Mouse (Mus musculus): Measurements from ENCODE around the gene Best1. TPM values are rescaled to one million over a fixed set of nuclear protein-coding genes. Genes with fewer than 3 reads are reported as not detected.
"Not testable (repeated sequence)": the region's sequence is repeated elsewhere in the genome, so short reads cannot be mapped to it uniquely, and the experiment has no call there.

Best1 gene
- polyA plus RNA-seq, 1 experiment from 2014 or later = 0.50 TPM

DNA sequence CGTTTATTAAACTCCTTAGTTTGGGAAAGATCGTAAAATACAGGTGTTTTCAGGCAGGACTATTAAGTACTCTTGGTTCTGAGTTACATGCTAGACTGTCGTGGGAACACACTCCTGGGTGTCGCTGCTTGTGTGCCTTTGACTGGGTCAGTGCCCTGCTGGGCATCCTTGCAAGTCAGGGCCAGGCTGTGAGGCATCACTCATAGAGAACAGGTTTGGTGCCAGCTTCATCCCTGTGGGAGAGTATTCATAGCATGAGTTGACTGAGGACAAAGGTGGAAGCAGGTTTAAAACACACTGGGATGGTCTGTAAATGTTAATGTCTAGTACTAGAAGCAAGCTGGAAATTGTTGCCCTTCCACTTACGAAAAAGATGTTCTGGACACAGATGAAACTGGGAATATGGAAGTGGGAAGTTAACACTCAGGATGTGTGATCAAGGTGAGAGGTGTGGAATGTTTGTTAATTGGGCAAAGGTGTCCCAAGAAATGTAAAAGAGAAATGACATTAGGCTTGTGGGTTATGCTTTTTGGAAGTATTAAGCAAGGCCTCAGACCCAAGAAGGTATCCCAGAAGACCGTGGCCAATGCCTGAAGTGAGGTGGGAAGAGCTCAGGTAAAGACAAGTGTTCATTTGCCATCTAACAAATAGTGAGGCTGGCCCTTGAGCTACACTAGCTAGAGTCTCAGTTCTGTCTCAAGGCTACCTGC, 16.1 kb downstream of the Best1 start:
- Histone ChIP-seq H3K4me1 (replicated peaks) (peaks cover 17% of the 10 kb centered on the region), H3K27ac (no peak overlapping the region), H3K27me3 (replicated peaks) (no peaks in the 10 kb centered on the region), H3K9me3 (no peaks in the 10 kb centered on the region), H3K36me3 (peaks cover 15% of the 10 kb centered on the region; the same call in 1 of the 2 replicates), H3K4me3 (replicated peaks) (no peak overlapping the region), H3K4me2 (replicated peaks) (no peak overlapping the region), H3K9ac (no peak overlapping the region)
- 94% methylated on average over 6 of the region's 6 CpGs for WGBS
- ATAC-seq = no peak

DNA sequence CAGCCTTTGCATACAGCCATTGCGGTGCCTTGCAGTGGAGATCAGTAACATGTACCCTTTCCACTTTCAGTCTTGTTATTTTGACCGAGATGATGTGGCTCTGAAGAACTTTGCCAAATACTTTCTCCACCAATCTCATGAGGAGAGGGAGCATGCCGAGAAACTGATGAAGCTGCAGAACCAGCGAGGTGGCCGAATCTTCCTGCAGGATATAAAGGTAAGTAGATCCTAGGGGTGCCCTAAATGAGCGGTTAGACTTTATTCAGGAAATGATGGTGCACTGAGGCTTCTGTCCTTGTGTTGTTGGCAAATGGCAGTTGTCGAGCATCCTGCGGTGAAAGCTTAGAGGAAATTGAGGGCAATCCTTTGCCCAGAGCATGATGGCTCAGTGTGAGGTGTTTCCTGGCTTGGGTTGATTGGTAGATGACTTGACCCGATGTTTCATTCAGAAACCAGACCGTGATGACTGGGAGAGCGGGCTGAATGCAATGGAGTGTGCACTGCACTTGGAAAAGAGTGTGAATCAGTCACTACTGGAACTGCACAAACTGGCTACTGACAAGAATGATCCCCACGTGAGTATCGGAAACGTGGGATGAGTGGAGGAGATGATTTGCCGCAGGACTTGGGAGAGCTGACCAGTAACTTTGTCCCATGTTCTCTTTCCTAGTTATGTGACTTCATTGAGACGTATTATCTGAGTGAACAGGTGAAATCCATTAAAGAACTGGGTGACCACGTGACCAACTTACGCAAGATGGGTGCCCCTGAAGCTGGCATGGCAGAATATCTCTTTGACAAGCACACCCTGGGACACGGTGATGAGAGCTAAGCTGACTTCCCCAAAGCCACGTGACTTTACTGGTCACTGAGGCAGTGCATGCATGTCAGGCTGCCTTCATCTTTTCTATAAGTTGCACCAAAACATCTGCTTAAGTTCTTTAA, 17.1 kb downstream of the Best1 start:
- H3K36me3 ChIP-seq = peaks cover 15% of the 10 kb centered on the region; the same call in 1 of the 2 replicates
- no peaks in the 10 kb centered on the region for H3K9me3 ChIP-seq
- H3K4me1 ChIP-seq (replicated peaks) = peaks cover 17% of the 10 kb centered on the region
- H3K9ac ChIP-seq = no peak overlapping the region; the same call in 1 of the 2 replicates
- peak overlapping the region; percentile 83 for H3K4me3 ChIP-seq (replicated peaks)
- ATAC-seq = no peak
- 89% methylated on average over 20 of the region's 20 CpGs for WGBS
- H3K27ac ChIP-seq = no peak overlapping the region
- no peaks in the 10 kb centered on the region for H3K27me3 ChIP-seq (replicated peaks)
- peak overlapping the region; percentile 71 for H3K4me2 ChIP-seq (replicated peaks)

DNA sequence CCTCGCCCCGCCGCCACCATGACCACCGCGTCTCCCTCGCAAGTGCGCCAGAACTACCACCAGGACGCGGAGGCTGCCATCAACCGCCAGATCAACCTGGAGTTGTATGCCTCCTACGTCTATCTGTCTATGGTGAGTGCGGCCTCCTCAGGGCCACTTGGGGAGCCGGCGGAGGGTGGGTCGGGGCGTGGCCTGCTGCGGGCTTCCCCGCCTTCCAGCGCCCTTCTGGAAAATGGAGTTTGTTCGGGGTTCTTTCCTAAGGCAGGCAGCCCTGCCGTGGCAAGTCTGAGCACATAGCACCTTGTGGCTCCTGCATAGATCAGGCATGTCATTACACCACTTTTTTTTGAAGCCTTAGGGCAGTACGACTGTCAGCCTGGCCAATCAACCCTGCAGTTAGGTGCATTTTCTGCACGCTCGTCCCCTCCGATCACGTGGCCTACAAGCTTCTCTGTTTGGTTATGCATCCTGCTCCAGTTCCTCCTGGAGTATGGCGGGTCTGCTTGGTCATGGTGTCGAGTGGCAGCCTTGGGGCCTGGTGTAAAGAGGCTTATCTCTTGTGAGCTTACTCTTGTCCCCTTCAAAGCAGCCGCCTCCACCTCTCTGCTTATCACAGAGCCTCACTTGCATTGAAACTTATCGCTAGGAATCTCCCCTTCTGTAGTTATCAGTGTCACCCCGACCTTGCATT, 18.4 kb downstream of the Best1 start:
- no peaks in the 10 kb centered on the region for H3K9me3 ChIP-seq
- peaks cover 15% of the 10 kb centered on the region; the same call in 1 of the 2 replicates for H3K36me3 ChIP-seq
- H3K4me2 ChIP-seq (replicated peaks) = peak overlapping the region; percentile 71
- under 1% methylated on average over 31 of the region's 31 CpGs for WGBS
- H3K4me1 ChIP-seq (replicated peaks) = peaks cover 24% of the 10 kb centered on the region
- ATAC-seq = peak; percentile 87
- peak overlapping the region; percentile 83 for H3K4me3 ChIP-seq (replicated peaks)
- peak overlapping the region; percentile 96 for H3K27ac ChIP-seq
- no peaks in the 10 kb centered on the region for H3K27me3 ChIP-seq (replicated peaks)
- peak overlapping the region; percentile 91 for H3K9ac ChIP-seq

DNA sequence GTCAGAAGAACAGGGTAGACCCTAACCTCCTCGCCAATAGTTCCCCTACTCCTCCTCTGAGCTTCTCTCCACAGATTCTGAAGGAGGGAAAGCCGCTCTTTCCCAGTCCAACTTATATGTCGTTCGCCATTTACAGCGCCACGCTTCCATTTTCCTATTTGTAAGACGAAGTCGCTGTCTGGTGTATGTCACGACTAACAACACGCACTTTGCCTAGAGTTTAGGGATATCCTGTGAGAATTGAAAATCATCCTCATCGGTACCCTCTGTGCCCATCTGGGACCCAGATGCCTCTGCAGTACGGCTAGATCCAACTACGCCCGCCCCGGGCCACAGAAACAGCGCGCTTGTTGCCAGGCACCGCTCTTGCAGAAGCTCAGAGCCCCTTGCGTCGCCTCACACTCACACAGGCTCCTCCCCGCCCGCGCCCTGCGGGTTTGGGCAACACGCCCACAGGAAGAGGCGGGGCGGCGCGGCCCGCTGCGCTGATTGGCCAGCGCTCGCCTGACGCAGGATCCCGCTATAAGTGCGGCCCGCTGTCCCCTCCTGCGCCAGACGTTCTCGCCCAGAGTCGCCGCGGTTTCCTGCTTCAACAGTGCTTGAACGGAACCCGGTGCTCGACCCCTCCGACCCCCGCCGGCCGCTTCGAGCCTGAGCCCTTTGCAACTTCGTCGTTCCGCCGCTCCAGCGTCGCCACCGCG, 19.1 kb downstream of the Best1 start:
- peaks cover 15% of the 10 kb centered on the region; the same call in 1 of the 2 replicates for H3K36me3 ChIP-seq
- H3K4me3 ChIP-seq (replicated peaks) = peak overlapping the region; percentile 83
- ATAC-seq = peak; percentile 99
- H3K27ac ChIP-seq = peak overlapping the region; percentile 96
- peaks cover 24% of the 10 kb centered on the region for H3K4me1 ChIP-seq (replicated peaks)
- H3K9ac ChIP-seq = peak overlapping the region; percentile 91
- under 1% methylated on average over 59 of the region's 59 CpGs for WGBS
- H3K4me2 ChIP-seq (replicated peaks) = peak overlapping the region; percentile 74
- no peaks in the 10 kb centered on the region for H3K27me3 ChIP-seq (replicated peaks)
- H3K9me3 ChIP-seq = no peaks in the 10 kb centered on the region

DNA sequence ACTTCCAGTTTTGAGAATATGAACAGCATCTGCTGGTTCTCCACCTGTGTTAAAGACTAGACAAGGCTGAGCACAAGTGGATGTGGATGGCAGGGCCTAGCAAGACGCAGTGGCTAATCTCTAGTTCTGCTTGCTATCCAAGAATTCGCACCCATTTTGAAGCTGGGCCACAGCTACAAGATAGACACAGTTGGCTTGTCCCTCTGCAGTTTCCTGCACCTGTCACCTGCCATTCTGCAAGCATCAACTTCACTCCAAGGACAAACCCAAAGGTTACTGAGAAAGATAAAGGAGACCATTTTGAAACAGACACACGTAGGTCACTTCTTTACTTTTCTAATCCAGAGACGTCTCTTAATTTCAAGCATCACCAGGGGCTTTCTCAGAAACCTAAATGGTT, 19.8 kb downstream of the Best1 start:
- peak overlapping the region; percentile 83; the same call in 1 of the 2 replicates for H3K4me3 ChIP-seq (replicated peaks)
- ATAC-seq = no peak
- 67% methylated on average over 4 of the region's 4 CpGs for WGBS
- peak overlapping the region; percentile 74 for H3K4me2 ChIP-seq (replicated peaks)
- no peaks in the 10 kb centered on the region for H3K9me3 ChIP-seq
- peaks cover 24% of the 10 kb centered on the region for H3K4me1 ChIP-seq (replicated peaks)
- H3K9ac ChIP-seq = peak overlapping the region; percentile 55
- H3K27ac ChIP-seq = peak overlapping the region; percentile 96
- no peaks in the 10 kb centered on the region for H3K27me3 ChIP-seq (replicated peaks)
- peaks cover 15% of the 10 kb centered on the region; the same call in 1 of the 2 replicates for H3K36me3 ChIP-seq

DNA sequence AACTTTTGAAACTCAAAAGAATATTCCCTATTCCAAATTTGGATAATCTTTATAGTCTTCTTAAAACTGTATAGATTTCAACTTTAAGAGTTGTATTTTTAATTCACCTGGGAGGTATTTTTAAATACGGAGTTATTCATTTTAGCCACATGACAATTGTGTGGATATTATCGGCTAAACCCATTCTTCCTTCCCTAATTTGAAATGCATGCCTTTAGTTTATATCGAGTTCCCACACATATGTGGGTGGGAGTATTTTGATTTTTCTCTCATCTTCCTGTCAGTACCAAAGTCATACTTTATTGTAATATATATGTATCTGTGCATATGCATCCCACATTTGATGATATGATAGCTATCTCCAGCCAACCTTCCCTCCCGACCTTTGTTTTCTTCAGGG, 21.2 kb downstream of the Best1 start, which contains the start of gene Fth1:
Gene Fth1 (plus strand): TSS at position 341 of the 400 bp plus-strand sequence.
- Histone ChIP-seq H3K4me2 (replicated peaks) (no peak within 1 kb of the TSS), H3K9ac (no peak within 1 kb of the TSS), H3K4me3 (replicated peaks) (no peak within 1 kb of the TSS), H3K27me3 (replicated peaks) (no peaks in the 10 kb centered on the region), H3K4me1 (replicated peaks) (peaks cover 24% of the 10 kb centered on the region), H3K9me3 (no peaks in the 10 kb centered on the region), H3K36me3 (peaks cover 8% of the 10 kb centered on the region; the same call in 1 of the 2 replicates), H3K27ac (no peak within 1 kb of the TSS)
- WGBS = 91% methylated on average over 4 of the region's 4 CpGs
- no peak for ATAC-seq

DNA sequence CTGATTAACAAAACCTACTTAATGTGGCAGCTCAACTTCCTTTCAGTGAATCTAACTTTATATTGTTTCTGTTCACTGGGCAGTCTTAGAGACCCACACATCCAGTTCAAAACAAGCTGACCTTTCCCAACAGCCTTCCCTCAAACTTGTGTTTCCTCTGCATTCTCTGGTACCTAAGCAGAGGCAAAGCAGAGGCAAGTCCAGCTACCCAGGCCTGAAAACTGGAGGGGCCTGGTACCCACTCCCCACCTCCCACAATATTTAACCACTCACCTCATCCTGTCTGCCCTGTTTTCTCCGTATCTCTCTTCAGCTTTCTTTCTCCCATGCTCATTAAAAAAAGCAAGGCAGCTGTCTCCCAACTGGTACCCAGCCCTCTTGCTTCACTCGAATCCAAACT, 22.3 kb downstream of the Best1 start:
- Histone ChIP-seq H3K4me3 (replicated peaks) (no peak overlapping the region), H3K27ac (no peak overlapping the region), H3K4me2 (replicated peaks) (no peak overlapping the region), H3K4me1 (replicated peaks) (peaks cover 18% of the 10 kb centered on the region), H3K36me3 (peaks cover 2% of the 10 kb centered on the region; the same call in 1 of the 2 replicates), H3K9me3 (no peaks in the 10 kb centered on the region), H3K9ac (no peak overlapping the region), H3K27me3 (replicated peaks) (no peaks in the 10 kb centered on the region)
- no peak for ATAC-seq
- 78% methylated on average over 2 of the region's 2 CpGs for WGBS

DNA sequence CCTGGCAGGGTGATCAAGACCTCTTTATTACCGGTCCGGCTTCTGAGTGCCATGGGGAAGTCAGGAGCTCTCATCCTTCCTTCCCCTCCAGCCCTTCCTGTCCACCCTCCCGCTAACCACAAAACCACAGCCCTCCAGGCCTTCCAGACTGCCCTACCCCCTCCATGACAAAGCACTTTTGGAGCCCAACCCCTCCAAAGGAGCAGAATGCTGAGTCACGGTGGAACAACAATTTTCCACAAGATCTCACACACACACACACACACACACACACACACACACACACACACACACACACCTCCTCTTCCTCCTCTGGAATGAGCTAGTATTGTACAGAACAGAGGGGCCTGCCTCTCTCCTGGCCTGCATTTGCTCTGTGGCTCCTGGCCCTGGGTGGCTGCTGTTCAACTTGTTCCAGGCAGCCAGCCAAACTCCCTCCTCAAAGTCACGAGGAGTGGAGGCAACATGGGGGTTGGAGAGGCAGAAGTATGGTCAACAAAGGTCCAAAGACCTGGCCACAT, 22.9 kb downstream of the Best1 start:
- Histone ChIP-seq H3K4me3 (replicated peaks) (no peak overlapping the region), H3K27ac (no peak overlapping the region), H3K4me1 (replicated peaks) (peaks cover 11% of the 10 kb centered on the region; the same call in 1 of the 2 replicates), H3K9ac (no peak overlapping the region), H3K27me3 (replicated peaks) (no peaks in the 10 kb centered on the region), H3K36me3 (no peaks in the 10 kb centered on the region), H3K9me3 (no peaks in the 10 kb centered on the region), H3K4me2 (replicated peaks) (no peak overlapping the region)
- 56% methylated on average over 5 of the region's 5 CpGs for WGBS
- no peak for ATAC-seq

DNA sequence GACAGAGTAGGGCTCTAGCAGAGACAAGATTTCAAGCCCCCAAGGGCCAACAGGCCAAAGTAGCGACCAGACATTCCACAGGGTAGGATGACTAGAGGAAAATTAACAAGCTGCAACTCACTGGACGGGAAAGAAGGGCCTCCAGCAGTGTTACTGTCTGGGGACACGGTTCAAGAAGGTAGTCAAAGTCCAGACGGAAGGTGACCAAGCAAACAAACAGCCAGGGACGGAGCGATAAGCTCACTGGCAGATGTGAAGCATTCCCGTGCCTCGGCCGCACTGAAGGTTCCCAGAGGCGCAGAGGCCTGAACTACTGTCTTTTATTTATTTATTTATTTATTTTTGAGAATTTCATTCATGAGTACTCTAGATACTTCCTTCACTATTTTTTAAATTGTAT, 24.3 kb downstream of the Best1 start:
- peak; percentile 65 for ATAC-seq

DNA sequence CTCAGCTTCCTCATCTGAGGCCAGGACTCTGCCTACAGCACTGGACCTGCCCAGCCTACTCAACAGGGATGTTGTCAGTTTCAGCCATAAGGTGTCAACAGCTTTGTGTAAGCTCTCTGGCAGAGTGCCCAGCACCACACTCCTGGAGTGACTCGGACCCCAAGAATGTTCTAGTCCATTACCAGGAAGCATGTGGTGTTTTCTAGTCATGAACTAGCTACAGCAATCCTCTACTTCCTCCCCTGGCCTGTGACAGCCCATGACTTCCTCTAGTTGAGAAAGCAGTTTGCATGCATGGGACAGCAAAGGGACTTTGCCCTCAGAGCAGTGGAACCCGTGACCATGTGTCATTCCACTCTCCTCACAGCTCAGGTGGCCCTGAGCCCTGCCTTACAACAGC, 26.6 kb downstream of the Best1 start:
- not testable (repeated sequence) for H3K36me3 ChIP-seq; H3K27me3 ChIP-seq (replicated peaks); H3K9ac ChIP-seq; H3K27ac ChIP-seq; H3K4me3 ChIP-seq (replicated peaks); H3K4me2 ChIP-seq (replicated peaks); H3K9me3 ChIP-seq; H3K4me1 ChIP-seq (replicated peaks)
- ATAC-seq = peak; percentile 77
- WGBS = 45% methylated on average over 2 of the region's 2 CpGs

More for the DNA sequence above, 24.3 kb downstream of the Best1 start:
- Histone ChIP-seq H3K4me2 (replicated peaks) (peak overlapping the region; percentile 23; the same call in 1 of the 2 replicates), H3K9ac (no peak overlapping the region), H3K27ac (peak overlapping the region; percentile 51; the same call in 1 of the 2 replicates), H3K4me1 (replicated peaks) (peaks cover 11% of the 10 kb centered on the region; the same call in 1 of the 2 replicates), H3K36me3 (no peaks in the 10 kb centered on the region), H3K27me3 (replicated peaks) (no peaks in the 10 kb centered on the region), H3K4me3 (replicated peaks) (no peak overlapping the region), H3K9me3 (no peaks in the 10 kb centered on the region)
- WGBS = 51% methylated on average over 10 of the region's 10 CpGs

DNA sequence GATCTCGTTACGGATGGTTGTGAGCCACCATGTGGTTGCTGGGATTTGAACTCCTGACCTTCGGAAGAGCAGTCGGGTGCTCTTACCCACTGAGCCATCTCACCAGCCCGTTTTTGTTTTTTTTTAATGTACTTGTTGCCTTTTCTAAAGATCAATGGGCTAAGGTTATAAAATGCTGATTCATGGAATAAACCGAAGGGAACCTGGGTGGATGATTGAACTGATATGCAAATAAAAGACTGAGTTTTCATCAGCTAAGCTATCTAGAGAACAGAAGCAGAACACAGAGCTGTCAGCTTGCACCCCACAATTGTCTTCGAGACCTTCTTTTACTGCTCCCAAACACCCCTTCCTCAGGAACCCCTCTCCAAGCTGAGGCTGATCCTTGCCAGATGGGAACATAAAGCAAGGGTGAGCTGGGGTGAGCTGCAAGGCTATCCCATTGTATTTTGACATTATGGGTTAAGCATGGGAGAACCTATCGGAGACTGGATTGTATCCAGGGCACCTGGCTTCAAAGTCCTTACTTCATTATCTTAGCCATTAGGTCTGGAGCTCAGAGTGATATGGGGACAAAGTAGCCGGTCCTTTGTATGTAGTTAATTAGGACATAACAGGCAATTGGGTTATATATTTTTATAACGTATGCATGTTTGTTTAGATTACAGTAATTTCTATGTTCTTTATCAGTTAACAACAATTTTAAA, 33.2 kb downstream of the Best1 start:
- H3K27me3 ChIP-seq (replicated peaks) = no peaks in the 10 kb centered on the region
- H3K9me3 ChIP-seq = no peaks in the 10 kb centered on the region
- H3K9ac ChIP-seq = no peak overlapping the region
- 77% methylated on average over 10 of the region's 10 CpGs for WGBS
- ATAC-seq = no peak
- H3K36me3 ChIP-seq = no peaks in the 10 kb centered on the region
- H3K27ac ChIP-seq = no peak overlapping the region
- no peak overlapping the region for H3K4me2 ChIP-seq (replicated peaks)
- H3K4me3 ChIP-seq (replicated peaks) = no peak overlapping the region
- H3K4me1 ChIP-seq (replicated peaks) = peaks cover 9% of the 10 kb centered on the region; the same call in 1 of the 2 replicates

Data from intestine, embryonic 15.5 days (tissue).